Mouse (Mus musculus) liver, adult 2 months (tissue): Measurements from ENCODE around the gene Btrc.
"Not testable (repeated sequence)": the region's sequence is repeated elsewhere in the genome, so short reads cannot be mapped to it uniquely, and the experiment has no call there.

Source experiments
- CTCF ChIP-seq: fragments of 200-500 bp; IDR thresholded peaks from 2 replicates; pipeline ENCODE4 v1.5.1; 2011; ENCODE audit warnings: low read depth, low read length, control low read depth
- POLR2A ChIP-seq: fragments of 200-500 bp; IDR thresholded peaks from 2 replicates; pipeline ENCODE4 v1.6.1; 2011; ENCODE audit warnings: low read length, control low read depth; ENCODE audit not compliant: insufficient read depth; ENCODE audit errors: extremely low read depth

DNA sequence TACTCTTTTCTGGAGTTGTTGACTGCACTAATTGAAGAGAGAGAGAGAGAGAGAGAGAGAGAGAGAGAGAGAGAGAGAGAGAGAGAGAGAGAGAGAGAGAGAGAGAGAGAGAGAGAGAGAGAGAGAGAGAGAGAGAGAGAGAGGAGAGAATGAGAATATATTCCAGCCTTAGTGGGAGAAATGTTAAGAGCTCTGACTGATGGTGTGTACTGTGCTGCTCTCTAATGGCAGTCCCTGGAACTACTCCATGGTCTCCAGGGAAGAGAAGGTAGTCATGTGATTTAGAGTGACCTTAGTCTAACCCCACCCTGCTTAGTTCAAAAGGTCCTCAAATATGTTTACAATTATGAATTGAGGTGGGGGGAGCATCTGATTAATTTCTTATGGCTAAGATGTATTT lies 72.5 kb downstream of the Btrc start:
- not testable (repeated sequence) for TF ChIP-seq POLR2A
- peak; percentile 59 for TF ChIP-seq CTCF
